Mouse (Mus musculus) lung, adult 18-20 months (tissue): ENCODE measurements around the gene Hist1h4i.
A peak's percentile ranks its signal among the peaks of the same experiment; 100 is the strongest.
"Not testable (repeated sequence)": the region's sequence is repeated elsewhere in the genome, so short reads cannot be mapped to it uniquely, and the experiment has no call there.

Experiments
- DNase-seq, 2 experiments: peaks; one replicate each; pipeline ENCODE4 v3.0.0; 2022; ENCODE audit warnings: mixed read lengths in 2 of 2

Hist1h4i gene

DNA sequence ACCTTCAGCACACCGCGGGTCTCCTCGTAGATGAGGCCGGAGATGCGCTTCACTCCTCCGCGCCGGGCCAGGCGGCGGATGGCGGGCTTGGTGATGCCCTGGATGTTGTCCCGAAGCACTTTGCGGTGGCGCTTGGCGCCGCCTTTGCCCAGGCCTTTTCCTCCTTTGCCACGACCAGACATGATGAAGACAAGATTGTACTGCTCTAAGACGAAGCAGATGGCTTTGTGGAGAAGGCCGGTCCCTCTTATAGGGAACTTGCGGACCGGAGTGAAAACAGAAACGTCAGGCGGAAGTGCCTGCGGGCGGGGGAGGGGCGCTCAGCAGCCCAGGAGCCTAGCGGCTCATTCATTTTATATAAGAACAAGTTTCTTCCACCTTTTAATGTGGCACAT is at the start of gene Hist1h4i:
Hist1h4i (minus strand) TSS at position 221 of the 395 bp plus-strand sequence.
- peak; percentile 92 to 93 for DNase-seq

DNA sequence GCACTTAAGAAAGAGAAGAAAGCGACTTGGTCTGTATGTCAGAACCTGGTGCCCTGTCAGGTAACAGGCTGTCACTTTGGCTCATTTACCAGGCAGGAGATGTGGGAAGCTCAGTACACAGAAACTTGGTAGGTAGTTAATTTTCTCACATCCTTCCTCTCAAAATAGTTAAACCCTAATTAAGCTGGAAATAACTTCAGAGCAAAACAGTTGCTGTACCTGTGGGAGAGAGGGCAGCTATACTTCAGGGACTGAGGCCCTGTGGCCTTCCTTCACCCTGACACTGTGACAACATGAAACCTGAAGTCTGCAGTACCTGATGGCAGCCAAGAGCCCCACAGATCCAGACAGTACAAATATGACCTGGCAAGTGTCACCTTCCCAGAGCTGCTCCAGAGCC is 43.0 kb upstream of the Hist1h4i start, which contains the start of gene Vmn1r188:
Vmn1r188 (plus strand) TSS at position 301 of the 400 bp plus-strand sequence.
- DNase-seq: not testable (repeated sequence)

DNA sequence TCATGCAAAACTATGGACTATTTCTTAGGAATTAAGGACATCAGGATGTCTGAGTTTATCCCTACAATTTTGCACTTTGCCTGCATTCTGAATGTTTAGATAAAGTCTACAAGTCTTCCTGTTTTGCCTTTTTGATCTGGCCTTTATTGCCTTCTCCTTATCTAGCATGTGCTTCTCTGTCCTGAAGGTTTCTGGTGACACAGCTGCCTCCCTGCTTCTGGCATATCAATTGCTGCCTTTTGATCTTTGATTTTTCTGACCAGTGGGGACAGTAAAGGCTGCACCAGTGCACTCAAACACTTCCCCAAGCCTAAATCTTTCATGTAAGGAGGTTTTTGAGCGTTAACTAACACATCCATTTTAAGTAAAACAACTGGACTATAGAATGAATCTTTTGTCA is 22.3 kb upstream of the Hist1h4i start:
- DNase-seq: no peak

DNA sequence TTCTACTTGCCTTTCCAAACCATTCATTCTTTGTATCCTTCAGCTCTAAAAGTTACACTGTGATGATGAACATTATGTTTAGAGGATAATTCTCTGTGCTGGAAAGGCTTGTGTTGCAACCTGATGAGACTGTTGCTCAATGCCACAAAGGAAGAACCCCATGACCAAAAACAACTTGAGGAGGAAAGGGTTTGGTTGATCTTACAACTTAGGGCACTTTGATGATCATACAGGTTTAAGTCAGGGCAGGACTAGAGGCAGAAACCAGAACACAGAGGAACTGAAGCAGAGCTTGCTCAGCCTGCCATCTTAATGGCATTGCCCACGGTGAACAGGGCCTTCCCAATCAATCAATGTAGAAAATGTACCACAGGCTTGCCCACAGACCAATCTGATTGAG is 20.3 kb upstream of the Hist1h4i start:
- no peak for DNase-seq

DNA sequence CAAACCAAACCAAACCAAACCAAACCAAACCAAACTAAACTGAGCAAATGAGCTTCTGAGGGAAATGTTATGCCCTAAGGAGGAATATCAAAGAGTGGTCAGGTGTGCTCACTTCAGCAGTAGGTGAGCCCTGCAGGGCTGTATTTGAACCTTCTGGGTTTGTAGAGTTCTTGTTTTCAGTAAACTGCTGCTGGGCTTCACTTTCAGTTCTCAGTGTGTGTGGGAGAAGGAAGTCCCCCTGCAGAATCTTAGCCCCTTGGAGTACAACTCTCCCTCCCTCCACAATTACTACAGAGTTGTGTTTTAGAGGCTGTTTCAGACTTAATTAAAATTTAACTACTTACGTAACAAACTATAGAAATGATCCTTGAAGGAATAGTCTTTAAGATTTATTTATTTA is 12.6 kb upstream of the Hist1h4i start:
- no peak for DNase-seq

DNA sequence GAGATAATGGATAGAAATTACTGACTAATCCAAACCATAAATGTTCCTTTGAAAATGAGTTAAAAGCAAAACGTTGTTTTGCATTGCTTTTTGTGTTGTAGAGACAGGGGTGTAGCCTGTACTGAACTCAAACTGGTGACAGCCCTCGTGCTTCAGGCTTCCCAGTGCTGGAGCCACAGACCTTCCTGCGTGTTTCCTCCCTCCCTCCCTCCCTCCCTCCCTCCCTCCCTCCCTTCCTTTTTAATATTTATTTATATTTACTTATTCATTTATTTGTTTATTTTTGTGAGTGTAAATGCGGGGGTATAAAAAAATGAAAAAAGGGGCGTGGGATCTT is 10.3 kb upstream of the Hist1h4i start:
- DNase-seq: no peak

DNA sequence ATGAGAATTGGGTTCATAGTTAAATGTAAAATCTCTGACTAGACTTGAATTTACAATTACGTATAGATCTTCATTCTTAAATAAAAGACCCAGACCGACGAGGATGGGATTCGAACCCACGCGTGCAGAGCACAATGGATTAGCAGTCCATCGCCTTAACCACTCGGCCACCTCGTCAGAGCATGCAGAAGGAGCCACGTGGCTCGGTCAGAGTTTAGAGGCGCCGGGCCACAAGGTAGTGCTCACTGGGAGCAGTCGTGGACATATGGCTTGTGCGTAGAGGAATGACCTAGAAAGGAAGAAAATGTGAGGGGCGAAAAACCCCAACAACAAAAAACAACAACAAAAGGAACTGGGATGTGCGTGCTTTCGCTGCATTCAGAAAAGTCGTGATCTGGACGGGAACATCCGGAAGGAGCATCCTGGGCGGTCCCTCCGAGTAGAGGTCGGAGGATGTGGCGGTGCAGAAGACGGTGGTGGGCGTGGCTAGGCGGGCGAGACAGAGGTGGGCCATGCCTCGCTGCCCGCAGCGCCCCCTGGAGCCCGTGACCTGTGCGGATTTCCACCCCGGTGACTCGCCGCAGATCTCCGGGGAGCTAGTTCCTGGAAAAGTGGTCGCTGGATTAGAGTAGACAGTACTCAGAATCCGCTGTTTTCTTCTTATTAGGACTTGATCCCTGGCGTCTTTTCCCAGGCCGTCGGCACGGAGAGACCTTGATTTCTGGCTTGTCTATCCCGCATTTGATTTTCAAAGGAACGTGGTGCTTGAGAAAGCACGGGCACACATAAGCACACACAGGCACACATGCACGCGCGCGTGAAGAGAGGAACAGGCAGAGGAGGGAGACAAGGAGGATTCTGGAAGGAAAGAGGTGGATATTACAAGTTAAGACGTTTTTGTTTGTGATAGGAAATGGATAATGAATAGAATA is 9.7 kb upstream of the Hist1h4i start:
- peak; percentile 89 to 91 for DNase-seq

DNA sequence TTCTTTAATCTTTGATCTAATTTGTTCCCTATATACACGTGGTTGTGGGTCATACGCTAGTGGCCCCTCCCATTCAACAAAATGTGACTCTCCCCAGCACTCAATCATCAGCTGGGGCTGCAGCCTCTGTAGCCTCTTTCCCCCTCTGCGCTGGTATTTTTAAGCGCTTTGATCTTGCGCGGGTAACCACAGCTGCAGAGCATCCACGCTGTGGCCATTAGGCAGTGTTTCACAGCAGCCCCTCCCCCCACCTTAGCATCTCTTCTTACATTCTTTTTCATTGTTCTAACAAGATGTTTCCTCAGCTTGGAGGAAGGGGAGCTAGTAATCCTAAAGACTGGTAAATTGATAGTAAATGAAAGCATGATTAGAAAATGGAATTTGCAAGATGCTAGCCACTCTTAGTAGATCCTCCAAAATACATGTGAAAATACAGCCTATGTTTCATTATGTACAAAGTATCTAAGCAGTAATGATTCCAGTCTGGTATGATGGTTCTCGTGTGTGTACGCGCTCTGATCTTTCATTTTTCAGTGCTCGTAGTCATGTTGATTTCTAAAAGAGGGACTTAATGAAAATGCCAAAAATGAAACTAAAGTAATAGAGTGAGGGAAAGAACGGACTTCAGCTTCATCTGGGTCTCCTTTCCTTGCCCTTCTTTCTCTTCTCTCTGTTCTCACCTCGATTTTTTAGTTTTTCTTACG is 8.7 kb upstream of the Hist1h4i start:
- DNase-seq: peak in 1 of 2 experiments; percentile 14

DNA sequence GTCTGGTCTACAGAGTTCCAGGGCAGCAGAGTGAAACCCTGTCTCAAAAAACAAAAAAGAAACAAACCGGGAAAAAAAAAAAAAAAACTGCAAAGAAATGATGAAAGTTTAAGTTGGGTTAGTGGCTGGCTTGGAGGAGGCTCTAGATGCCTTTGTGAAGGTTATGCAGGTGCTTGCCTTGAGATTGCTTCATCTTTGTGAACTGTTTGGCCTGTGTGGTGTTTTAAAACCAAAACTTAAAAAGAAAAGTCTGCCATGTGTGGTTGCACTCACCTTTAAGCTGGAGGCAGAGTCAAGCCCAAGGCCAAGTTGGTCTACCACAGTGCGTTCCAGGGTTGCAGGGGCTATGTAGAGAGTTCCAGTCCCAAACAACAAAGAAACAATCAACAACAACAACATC is 7.9 kb upstream of the Hist1h4i start:
- DNase-seq: no peak

DNA sequence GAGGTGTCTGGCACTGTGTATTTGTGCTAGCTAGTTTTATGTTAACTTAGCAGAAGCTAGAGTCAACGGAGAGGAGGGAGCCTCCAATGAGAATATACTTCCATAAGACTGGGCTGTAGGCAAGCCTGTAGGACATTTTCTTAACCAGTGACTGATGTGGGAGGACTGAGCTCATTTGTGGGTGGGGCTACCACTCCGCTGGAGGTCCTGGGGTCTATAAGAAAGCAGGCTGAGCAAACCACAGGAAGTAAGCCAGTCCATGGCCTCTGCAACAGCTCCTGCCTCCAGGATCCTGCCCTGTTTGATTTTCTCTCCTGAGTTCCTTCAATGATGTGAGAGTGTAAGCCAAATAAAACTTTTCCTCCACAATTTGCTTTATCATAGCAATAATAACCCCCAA is 4.1 kb upstream of the Hist1h4i start:
- no peak for DNase-seq

DNA sequence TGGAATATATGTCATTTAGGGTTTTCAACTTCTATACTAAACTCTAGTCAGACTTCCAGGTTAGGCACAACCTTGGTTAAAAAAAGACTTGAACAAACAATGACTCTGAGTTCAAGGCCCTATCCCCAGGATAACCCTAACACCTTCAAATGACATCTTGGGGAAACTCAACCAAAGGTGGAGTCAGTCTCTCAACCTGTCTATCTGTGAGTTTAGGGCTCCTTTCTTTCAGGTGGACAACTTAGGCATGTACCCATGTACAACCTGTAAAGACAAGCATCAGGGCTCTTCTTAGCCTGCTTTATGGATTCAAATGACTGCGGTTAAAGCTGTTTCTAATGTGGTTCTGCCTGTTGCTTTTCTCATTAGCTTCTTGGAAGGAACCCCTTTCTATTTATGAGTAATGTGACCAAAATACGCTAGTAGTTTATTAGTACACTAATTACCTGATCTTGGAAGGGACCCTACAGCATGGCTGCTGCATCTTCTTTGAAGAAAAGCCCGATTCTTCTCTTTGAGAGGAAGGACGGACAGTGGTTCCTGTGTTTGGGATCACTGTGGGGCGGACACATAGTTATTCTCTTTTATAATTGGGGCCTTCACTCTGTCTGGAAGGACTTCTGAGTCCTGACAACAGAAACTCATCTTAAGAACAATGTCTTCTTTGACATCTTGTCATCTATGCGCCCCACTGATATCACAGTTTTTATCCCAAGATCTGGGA is 3.4 kb upstream of the Hist1h4i start:
- no peak for DNase-seq

DNA sequence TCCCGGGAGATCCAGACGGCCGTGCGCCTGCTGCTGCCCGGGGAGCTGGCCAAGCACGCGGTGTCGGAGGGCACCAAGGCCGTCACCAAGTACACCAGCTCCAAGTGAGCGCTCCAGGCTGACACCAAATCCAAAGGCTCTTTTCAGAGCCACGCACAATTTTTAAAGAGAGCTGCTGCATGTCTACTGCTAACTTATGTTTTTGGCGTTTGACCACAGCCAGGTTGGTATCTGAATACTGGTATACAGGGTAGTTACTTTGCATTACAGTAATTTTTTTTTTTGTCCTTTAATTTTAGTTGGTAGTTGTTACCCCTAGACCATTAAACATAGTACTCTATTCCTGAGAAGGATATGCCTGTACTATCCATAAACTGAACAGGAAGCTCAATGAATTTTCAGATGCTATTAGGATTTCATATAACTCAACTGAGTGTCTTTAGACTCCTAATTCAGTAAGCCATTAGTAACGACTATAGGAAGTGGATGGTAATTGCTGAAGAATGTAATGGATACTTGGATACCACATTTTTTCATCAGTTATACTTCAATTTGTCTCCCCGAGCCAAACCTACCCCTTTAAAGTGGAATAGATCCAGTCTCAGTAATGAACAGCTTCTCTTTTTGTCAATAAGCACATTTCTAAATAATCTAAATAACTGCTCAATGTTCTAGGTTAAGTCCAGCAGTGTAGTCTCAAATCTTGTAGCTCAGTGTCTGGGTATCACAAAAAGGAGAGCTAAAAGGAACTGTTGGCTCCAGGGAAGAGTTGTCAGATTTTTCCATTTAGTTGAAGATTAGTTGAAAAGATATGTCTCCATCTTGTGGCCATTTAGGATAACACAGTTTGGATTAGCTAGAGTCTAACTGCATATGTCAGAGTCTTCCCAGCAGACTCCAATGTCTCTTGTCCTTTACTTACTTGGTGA is 2.6 kb upstream of the Hist1h4i start:
- DNase-seq: no peak

DNA sequence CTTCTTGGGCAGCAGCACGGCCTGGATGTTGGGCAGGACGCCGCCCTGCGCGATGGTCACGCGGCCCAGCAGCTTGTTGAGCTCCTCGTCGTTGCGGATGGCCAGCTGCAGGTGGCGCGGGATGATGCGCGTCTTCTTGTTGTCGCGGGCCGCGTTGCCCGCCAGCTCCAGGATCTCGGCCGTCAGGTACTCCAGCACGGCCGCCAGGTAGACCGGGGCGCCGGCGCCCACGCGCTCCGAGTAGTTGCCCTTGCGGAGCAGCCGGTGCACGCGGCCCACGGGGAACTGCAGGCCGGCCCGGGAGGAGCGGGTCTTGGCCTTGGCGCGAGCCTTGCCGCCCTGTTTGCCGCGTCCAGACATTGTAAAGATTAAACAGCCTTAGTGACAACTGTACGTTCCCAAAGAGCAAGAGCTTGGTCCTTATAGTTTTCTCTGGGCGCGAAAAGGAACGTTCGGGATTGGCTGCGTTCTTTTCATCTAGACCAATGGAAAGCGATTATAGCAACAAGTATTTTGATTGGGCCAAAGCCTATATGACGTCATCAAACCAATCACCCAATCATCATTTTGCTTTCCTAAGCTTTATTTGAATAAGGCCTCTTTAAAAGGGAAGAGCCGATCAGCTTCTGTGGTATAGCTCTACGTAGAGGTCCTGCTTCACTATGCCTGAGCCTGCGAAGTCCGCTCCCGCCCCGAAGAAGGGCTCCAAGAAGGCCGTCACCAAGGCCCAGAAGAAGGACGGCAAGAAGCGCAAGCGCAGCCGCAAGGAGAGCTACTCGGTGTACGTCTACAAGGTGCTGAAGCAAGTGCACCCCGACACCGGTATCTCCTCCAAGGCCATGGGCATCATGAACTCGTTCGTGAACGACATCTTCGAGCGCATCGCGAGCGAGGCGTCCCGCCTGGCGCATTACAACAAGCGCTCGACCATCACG is 1.7 kb upstream of the Hist1h4i start, which contains the start of the genes Hist1h2ag and Hist1h2bj:
Hist1h2ag (minus strand) TSS at position 377 of the 935 bp plus-strand sequence.
Hist1h2bj (plus strand) TSS at position 647 of the 935 bp plus-strand sequence.
- peak; percentile 84 to 89 for DNase-seq

DNA sequence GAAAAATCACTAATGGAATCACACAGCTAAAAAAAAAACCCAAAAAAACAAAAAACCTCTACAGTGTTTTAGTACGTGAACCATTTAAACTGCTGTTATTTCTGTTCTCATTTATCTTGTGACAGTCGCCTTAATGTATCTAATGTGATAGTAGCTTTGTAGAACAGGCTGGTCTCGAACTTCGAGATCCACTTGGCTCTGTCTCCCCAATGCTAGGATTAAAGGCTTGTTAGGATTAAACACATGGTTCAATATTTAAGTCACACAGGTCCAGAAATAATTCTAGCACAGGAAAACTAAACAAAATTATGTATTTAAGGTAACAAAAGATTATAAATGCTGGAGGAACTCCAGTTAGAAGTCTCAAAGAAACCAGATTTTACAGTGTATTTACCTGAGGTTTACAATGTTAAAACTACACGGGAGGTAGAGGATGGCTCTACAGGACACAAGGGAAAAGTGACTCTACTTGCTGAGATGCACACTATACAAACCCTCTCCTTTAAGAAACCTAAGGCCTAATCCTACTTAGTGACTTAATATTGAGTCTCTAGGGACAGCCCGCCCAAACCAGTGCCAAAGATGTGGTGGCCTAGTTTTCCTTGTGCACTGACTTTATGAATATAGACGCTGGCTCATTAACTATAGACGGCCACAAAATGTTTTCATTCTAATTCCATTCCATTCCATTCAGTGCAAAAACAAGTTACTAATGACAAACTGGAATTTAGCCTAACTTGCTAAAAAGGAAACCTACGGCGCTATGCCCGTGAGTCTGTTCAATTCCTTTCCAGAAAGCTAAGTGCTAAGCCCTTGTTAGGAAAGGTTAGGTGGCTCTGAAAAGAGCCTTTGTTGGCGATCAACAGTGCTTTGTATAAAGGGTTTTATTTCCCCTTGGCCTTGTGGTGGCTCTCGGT is 747 bp upstream of the Hist1h4i start:
- DNase-seq: no peak

DNA sequence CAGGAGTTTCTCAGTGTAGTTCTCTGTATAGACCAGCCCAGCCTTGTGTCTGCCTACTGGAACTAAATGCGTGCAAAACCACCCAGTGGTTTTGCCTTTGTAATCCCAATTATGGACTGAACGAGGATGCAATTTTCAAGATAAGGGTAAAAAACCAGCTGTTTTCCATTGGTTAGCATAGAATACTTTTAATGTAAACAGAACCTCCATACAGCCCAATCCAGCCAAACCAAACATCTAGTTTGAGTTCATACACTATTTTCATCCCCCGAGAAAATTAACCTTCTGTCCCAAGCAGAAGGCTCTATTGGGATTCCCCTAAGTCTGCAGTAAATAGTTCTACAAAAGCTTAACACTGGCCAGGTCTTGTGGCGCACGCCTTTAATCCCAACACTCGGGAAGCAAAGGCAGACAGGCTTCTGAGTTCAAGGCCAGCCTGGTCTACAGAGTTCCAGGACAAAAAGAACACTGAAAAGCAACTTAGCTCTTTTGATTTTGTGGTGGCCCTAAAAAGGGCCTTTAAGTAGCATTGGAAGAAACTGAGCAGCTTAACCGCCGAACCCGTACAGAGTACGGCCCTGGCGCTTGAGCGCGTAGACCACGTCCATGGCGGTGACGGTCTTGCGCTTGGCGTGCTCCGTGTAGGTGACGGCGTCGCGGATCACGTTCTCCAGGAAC is 559 bp downstream of the Hist1h4i start:
- no peak for DNase-seq

DNA sequence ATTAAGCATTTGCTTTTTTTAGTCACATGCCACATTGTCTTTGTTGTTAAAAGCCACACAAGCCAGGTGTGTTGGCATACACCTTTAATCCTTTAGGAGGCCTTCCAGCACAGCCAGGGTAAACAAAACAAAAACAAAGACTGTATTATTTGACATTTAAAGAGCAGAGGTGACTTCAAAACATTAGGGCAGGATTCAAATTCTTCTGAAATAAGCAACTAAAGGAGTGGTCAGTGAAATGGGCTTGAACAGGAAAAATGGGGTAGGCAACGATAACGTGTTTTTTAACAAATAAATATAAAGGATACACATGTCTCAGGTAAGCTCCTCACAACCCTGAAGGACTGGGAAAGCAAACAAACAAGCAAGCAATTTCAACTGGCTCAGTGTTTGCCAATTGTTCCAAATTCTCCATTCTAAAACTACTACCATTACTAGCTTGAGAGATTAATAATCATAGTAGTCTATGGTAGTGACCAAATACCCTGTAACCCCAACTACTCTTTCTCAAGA is 1.2 kb downstream of the Hist1h4i start:
- no peak for DNase-seq

DNA sequence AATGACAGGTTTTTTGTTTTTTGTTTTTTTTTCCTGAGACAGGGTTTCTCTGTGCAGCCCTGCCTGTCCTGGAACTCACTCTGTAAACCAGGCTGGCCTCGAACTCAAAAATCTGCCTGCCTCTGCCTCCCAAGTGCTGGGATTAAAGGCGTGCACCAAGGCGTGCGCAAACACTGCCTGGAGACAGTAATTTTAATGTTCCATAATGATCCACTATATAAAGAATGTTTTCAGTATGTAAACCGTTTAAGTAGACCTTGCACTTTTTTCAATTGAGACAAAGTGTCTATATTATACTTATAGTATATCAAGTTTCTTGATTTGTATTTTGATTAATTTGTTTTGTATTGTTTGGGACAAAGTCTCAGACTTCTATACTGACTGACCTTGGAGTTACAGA is 1.8 kb downstream of the Hist1h4i start:
- DNase-seq: no peak

DNA sequence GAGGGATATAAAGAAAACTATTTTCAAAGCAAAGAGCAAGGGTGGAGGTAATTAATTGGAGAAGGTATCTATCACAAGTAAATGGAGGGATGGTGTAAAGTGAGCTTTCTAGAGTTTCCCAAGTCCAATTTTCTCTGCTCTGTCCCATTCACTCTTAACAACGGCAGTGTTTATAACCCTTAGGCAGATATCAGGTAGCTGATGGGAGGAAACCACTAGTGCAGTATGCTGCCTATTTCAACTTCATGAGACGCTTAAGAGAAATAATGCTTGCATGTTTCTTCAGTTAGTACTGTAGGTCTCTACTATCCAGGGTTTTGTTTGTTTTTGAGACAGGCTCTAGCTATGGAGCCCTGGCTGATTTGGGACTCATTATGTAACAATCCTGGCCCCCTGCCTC is 3.7 kb downstream of the Hist1h4i start:
- no peak for DNase-seq

DNA sequence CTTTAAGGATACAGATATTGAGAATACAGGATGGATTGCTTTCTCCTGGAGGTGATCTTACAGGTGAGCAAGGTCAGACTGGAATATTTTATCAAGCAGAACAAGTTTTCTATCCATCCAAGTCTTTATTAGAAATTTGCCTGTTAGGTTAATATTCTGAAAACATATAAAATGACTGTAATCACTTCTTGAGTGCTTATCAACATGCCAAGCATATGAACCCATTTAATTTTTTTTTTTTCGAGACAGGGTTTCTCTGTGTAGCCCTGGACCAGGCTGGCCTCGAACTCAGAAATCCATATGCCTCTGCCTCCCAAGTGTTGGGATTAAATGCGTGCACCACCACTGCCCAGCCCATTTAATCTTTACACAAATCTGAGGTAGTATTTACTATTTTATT is 4.2 kb downstream of the Hist1h4i start:
- no peak for DNase-seq
